Mouse (Mus musculus): Measurements from ENCODE around the gene Parp6. TPM values are rescaled to one million over a fixed set of nuclear protein-coding genes. Genes with fewer than 3 reads are reported as not detected.

The Parp6 gene
- polyA plus RNA-seq, 1 experiment from 2014 or later = 28.2 TPM

- H3K4me1 ChIP-seq (ENCODE audit: control insufficient read depth, insufficient read depth, low read length) = no peaks in the 10 kb centered on the region
- no peaks in the 10 kb centered on the region for H3K9me3 ChIP-seq (ENCODE audit: control insufficient read depth, low read length)
- no peaks in the 10 kb centered on the region for H3K27me3 ChIP-seq (ENCODE audit: control insufficient read depth, insufficient read depth, low read length)
- WGBS = 81% methylated on average over 4 of the region's 4 CpGs
- no peak overlapping the region for H3K4me2 ChIP-seq (ENCODE audit: low read depth, severe bottlenecking)
- no peak overlapping the region for H3K9ac ChIP-seq (ENCODE audit: low read length)
- no peak overlapping the region for H3K27ac ChIP-seq (replicated peaks; ENCODE audit: low read depth, low read length)
- no peak overlapping the region for H3K4me3 ChIP-seq (ENCODE audit: low read depth, low read length)
- peaks cover 47% of the 10 kb centered on the region for H3K36me3 ChIP-seq (ENCODE audit: control insufficient read depth, insufficient read depth, low read length)
- no peak for DNase-seq (ENCODE audit: low spot score)
- ATAC-seq (ENCODE audit: insufficient number of reproducible peaks, low FRiP score, low TSS enrichment, low read depth) = no peak
Observed at GRCm38 (mm10) chr9:59667250-59667649, 50.2 kb downstream of the Parp6 start.

GRCm38 (mm10) chr9:59667904-59668303 is 50.8 kb downstream of the Parp6 start:
- no peaks in the 10 kb centered on the region for H3K4me1 ChIP-seq (ENCODE audit: control insufficient read depth, insufficient read depth, low read length)
- no peak overlapping the region for H3K27ac ChIP-seq (replicated peaks; ENCODE audit: low read depth, low read length)
- no peak for ATAC-seq (ENCODE audit: insufficient number of reproducible peaks, low FRiP score, low TSS enrichment, low read depth)
- peaks cover 53% of the 10 kb centered on the region for H3K36me3 ChIP-seq (ENCODE audit: control insufficient read depth, insufficient read depth, low read length)
- H3K4me2 ChIP-seq (ENCODE audit: low read depth, severe bottlenecking) = no peak overlapping the region
- WGBS = 88% methylated on average over 6 of the region's 6 CpGs
- H3K27me3 ChIP-seq (ENCODE audit: control insufficient read depth, insufficient read depth, low read length) = no peaks in the 10 kb centered on the region
- H3K9me3 ChIP-seq (ENCODE audit: control insufficient read depth, low read length) = no peaks in the 10 kb centered on the region
- no peak overlapping the region for H3K9ac ChIP-seq (ENCODE audit: low read length)
- H3K4me3 ChIP-seq (ENCODE audit: low read depth, low read length) = no peak overlapping the region
- DNase-seq (ENCODE audit: low spot score) = no peak

GRCm38 (mm10) chr9:59668473-59668872 is 51.4 kb downstream of the Parp6 start:
- Histone ChIP-seq H3K36me3 (ENCODE audit: control insufficient read depth, insufficient read depth, low read length) (peaks cover 56% of the 10 kb centered on the region), H3K27me3 (ENCODE audit: control insufficient read depth, insufficient read depth, low read length) (no peaks in the 10 kb centered on the region), H3K4me2 (ENCODE audit: low read depth, severe bottlenecking) (no peak overlapping the region), H3K4me1 (ENCODE audit: control insufficient read depth, insufficient read depth, low read length) (no peaks in the 10 kb centered on the region), H3K9me3 (ENCODE audit: control insufficient read depth, low read length) (no peaks in the 10 kb centered on the region), H3K4me3 (ENCODE audit: low read depth, low read length) (no peak overlapping the region), H3K27ac (replicated peaks; ENCODE audit: low read depth, low read length) (no peak overlapping the region), H3K9ac (ENCODE audit: low read length) (no peak overlapping the region)
- 91% methylated on average over 7 of the region's 7 CpGs for WGBS
- DNase-seq (ENCODE audit: low spot score) (no peak), ATAC-seq (ENCODE audit: insufficient number of reproducible peaks, low FRiP score, low TSS enrichment, low read depth) (no peak)

DNA sequence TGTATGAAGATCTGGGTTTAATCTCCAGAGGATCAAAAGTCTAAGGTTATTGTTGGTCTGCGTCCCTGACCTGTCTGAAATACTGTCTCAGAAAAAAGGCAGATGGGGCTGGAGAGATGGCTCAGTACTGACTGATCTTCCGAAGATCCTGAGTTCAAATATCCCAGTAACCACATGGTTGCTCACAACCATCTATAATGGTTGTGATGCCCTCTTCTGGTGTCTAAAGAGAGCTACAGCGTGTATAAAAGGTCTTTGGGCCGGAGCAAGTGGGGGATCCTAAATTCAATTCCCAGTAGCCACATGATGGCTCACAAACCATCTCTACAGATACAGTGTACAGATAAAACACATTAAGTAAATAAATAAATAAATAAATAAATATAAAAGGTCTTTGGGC is 52.1 kb downstream of the Parp6 start:
- peaks cover 61% of the 10 kb centered on the region for H3K36me3 ChIP-seq (ENCODE audit: control insufficient read depth, insufficient read depth, low read length)
- ATAC-seq (ENCODE audit: insufficient number of reproducible peaks, low FRiP score, low TSS enrichment, low read depth) (no peak), DNase-seq (ENCODE audit: low spot score) (no peak)
- 87% methylated on average over 4 of the region's 4 CpGs for whole genome bisulfite sequencing
- H3K27me3 ChIP-seq (ENCODE audit: control insufficient read depth, insufficient read depth, low read length) = no peaks in the 10 kb centered on the region
- H3K4me1 ChIP-seq (ENCODE audit: control insufficient read depth, insufficient read depth, low read length) = 0 out of 2 replicates have a peak, but pooled peaks cover 2% of the 10 kb centered on the region
- H3K4me2 ChIP-seq (ENCODE audit: low read depth, severe bottlenecking) = no peak overlapping the region
- H3K4me3 ChIP-seq (ENCODE audit: low read depth, low read length) = no peak overlapping the region
- no peak overlapping the region for H3K9ac ChIP-seq (ENCODE audit: low read length)
- H3K27ac ChIP-seq (replicated peaks; ENCODE audit: low read depth, low read length) = no peak overlapping the region
- no peaks in the 10 kb centered on the region for H3K9me3 ChIP-seq (ENCODE audit: control insufficient read depth, low read length)

- ATAC-seq (ENCODE audit: insufficient number of reproducible peaks, low FRiP score, low TSS enrichment, low read depth) (no peak), DNase-seq (ENCODE audit: low spot score) (no peak)
- Histone ChIP-seq H3K27me3 (ENCODE audit: control insufficient read depth, insufficient read depth, low read length) (no peaks in the 10 kb centered on the region), H3K36me3 (ENCODE audit: control insufficient read depth, insufficient read depth, low read length) (peaks cover 62% of the 10 kb centered on the region), H3K27ac (replicated peaks; ENCODE audit: low read depth, low read length) (no peak overlapping the region), H3K9ac (ENCODE audit: low read length) (no peak overlapping the region), H3K4me1 (ENCODE audit: control insufficient read depth, insufficient read depth, low read length) (0 out of 2 replicates have a peak, but pooled peaks cover 2% of the 10 kb centered on the region), H3K4me2 (ENCODE audit: low read depth, severe bottlenecking) (no peak overlapping the region), H3K4me3 (ENCODE audit: low read depth, low read length) (no peak overlapping the region), H3K9me3 (ENCODE audit: control insufficient read depth, low read length) (no peaks in the 10 kb centered on the region)
- 91% methylated on average over 12 of the region's 12 CpGs for WGBS
Observed at GRCm38 (mm10) chr9:59672195-59672894, 55.3 kb downstream of the Parp6 start.

- DNase-seq (ENCODE audit: low spot score) (no peak), ATAC-seq (ENCODE audit: insufficient number of reproducible peaks, low FRiP score, low TSS enrichment, low read depth) (no peak)
- no peaks in the 10 kb centered on the region for H3K27me3 ChIP-seq (ENCODE audit: control insufficient read depth, insufficient read depth, low read length)
- 0 out of 2 replicates have a peak, but pooled peaks cover 2% of the 10 kb centered on the region for H3K4me1 ChIP-seq (ENCODE audit: control insufficient read depth, insufficient read depth, low read length)
- H3K4me3 ChIP-seq (ENCODE audit: low read depth, low read length) = no peak overlapping the region
- H3K9me3 ChIP-seq (ENCODE audit: control insufficient read depth, low read length) = no peaks in the 10 kb centered on the region
- no peak overlapping the region for H3K27ac ChIP-seq (replicated peaks; ENCODE audit: low read depth, low read length)
- H3K9ac ChIP-seq (ENCODE audit: low read length) = no peak overlapping the region
- no peak overlapping the region for H3K4me2 ChIP-seq (ENCODE audit: low read depth, severe bottlenecking)
- peaks cover 54% of the 10 kb centered on the region; the same call in 1 of the 2 replicates for H3K36me3 ChIP-seq (ENCODE audit: control insufficient read depth, insufficient read depth, low read length)
- 75% methylated on average over 2 of the region's 2 CpGs for WGBS
Observed at GRCm38 (mm10) chr9:59673427-59673826, 56.3 kb downstream of the Parp6 start.

DNA sequence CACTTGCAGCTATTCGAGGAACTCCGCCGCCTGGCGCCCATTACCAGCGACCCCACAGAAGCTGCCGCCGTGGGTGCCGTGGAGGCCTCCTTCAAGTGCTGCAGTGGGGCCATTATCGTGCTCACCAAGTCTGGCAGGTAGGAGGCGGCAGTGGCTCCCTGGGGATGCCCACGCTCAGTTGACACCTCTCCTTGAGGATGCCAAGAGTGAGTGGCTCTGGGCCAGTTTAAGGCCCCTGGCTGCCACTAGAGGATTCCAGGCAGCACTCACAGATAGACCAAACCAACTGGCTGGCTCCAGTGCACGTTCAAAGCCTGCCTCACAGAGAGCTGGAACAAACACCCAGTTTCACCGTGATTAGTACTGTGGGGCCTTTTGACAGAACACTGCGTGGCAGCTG is 58.5 kb downstream of the Parp6 start:
- H3K4me1 ChIP-seq (ENCODE audit: control insufficient read depth, insufficient read depth, low read length) = peaks cover 7% of the 10 kb centered on the region; the same call in 1 of the 2 replicates
- H3K4me2 ChIP-seq (ENCODE audit: low read depth, severe bottlenecking) = no peak overlapping the region
- peaks cover 49% of the 10 kb centered on the region; the same call in 1 of the 2 replicates for H3K36me3 ChIP-seq (ENCODE audit: control insufficient read depth, insufficient read depth, low read length)
- H3K27ac ChIP-seq (replicated peaks; ENCODE audit: low read depth, low read length) = no peak overlapping the region
- ATAC-seq (ENCODE audit: insufficient number of reproducible peaks, low FRiP score, low TSS enrichment, low read depth) = no peak
- H3K4me3 ChIP-seq (ENCODE audit: low read depth, low read length) = no peak overlapping the region
- 91% methylated on average over 14 of the region's 14 CpGs for whole genome bisulfite sequencing
- no peaks in the 10 kb centered on the region for H3K27me3 ChIP-seq (ENCODE audit: control insufficient read depth, insufficient read depth, low read length)
- H3K9me3 ChIP-seq (ENCODE audit: control insufficient read depth, low read length) = no peaks in the 10 kb centered on the region
- H3K9ac ChIP-seq (ENCODE audit: low read length) = no peak overlapping the region
- DNase-seq (ENCODE audit: low spot score) = no peak

DNA sequence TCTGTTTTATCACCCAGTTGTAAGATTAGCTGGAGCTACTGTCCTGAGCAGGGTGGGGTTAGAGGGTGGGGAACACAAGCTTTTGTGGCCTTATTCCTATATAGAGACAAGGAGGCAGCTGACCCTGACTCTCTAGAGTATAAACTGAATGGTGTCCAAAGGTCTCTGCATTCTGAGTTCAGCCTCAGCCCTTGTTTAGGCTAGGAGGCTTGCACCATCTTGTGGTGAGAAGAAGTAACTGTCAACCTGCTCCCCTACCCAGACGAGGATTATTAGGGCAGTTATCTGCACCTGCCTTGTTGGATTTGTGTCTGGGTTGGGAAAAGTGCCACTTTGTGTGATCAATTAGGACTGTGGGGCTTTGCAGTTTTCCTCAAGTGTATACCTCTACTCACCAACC is 61.2 kb downstream of the Parp6 start:
- 19% methylated on average over 1 of the region's 1 CpGs for WGBS
- no peaks in the 10 kb centered on the region for H3K9me3 ChIP-seq (ENCODE audit: control insufficient read depth, low read length)
- no peak overlapping the region for H3K4me2 ChIP-seq (ENCODE audit: low read depth, severe bottlenecking)
- H3K36me3 ChIP-seq (ENCODE audit: control insufficient read depth, insufficient read depth, low read length) = peaks cover 30% of the 10 kb centered on the region; the same call in 1 of the 2 replicates
- H3K27me3 ChIP-seq (ENCODE audit: control insufficient read depth, insufficient read depth, low read length) = no peaks in the 10 kb centered on the region
- H3K4me1 ChIP-seq (ENCODE audit: control insufficient read depth, insufficient read depth, low read length) = peaks cover 7% of the 10 kb centered on the region; the same call in 1 of the 2 replicates
- ATAC-seq (ENCODE audit: insufficient number of reproducible peaks, low FRiP score, low TSS enrichment, low read depth) = no peak
- no peak overlapping the region for H3K4me3 ChIP-seq (ENCODE audit: low read depth, low read length)
- no peak overlapping the region for H3K9ac ChIP-seq (ENCODE audit: low read length)
- no peak overlapping the region for H3K27ac ChIP-seq (replicated peaks; ENCODE audit: low read depth, low read length)
- no peak for DNase-seq (ENCODE audit: low spot score)
